Mouse (Mus musculus) right cerebral cortex, postnatal 25 days (tissue): ENCODE measurements around the gene Galnt18.

ENCODE experiments used
- DNase-seq: peaks from one replicate; pipeline ENCODE4 v3.0.0; 2022

Galnt18 gene

DNA sequence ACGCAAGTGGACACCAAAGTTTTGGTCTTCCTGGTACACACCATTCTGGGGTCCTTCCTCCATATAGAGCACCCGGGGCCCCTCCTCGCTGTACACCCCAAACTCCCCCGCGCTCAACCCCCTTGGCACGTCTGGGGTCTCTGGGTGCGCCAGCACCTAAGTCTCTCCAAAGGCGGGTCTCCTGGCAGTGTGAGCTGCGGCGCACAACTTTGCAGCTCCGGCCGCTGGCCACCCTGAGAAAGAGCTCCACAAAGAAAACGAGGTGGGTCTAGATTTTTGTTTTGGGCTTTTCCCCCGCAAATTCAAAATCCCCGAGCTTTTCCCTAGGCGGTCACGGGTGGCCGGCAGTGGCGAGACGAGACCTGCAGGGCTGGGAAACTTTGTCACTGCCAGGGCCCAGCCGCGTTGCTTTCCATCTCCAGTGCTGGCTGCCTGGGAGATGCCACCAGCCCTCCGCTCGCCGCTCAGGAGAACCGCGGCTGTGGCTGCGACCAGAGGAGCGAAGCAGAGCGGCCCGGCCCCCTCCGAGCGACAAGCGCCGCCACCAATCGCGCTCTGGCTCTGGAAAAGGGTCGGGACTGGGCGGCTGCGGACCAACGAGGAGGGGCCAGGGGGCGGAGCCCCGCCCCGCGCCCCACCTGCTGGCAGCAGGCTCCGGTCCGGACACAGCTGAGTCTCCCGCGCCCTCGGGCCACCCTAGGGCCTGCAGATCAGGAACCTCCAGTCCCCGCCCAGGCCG, at the start of gene Galnt18:
TSS of gene Galnt18 (minus strand) at position 474 of the 739 bp plus-strand sequence.
- DNase-seq = peak; percentile 93

DNA sequence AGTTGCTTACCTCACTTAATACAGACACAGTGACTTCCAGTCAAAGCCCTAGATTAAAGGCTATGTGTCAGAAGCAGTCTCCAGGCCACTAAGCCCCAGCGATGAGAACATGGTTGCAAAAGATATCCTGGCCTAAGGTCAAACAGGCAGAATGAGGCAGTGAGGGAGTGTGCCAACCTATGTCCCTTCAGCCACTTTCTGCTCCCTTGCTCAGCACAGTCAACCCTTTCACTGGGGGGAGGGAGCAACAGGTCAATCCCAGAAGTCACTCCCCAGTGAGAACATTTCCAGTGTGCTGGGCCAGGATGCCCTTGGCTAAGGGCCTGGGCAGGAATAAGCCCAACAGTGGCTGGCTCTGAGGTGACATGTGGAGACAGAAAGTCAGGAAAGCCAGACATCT, 47.6 kb upstream of the Galnt18 start:
- no peak for DNase-seq

DNA sequence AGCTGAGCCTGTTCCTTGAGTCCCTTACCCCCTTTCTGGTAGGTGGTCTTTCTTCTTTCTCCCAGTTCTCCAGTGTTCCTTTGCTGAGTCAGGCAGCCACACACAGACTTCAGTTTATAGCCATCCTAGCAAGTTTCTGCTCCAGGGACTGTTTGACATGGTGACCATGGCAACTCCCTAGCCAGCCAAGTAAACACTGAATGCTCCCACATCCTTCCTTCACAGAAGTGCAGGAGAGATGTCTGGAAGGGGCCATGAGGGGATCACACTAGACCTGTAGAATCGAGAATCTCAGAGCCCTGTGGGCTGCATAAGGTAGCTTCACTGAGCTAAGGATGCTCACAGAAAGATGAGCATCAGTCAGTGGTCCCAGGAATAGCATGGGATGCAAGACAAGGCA, 33.3 kb upstream of the Galnt18 start:
- DNase-seq = no peak

DNA sequence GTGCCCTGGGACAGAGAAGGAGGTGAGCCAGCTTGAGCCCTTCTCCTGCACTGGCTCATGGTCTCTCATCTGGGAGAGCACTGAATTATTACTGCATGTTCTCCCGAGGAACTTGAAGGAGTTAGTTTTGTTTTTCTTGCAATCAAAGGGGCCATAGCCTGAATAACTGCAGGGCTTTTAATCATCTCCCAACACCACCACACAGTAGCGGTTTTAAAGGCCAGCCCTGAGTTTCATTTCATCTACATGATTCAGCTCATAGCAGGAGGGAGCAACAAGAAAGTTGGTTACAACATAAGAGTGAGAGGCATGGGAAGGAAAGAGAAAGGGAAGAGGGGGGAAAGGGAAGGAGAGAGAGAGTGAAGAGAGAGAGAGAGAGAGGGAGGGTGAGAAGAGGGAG, 31.3 kb upstream of the Galnt18 start:
- DNase-seq = no peak

DNA sequence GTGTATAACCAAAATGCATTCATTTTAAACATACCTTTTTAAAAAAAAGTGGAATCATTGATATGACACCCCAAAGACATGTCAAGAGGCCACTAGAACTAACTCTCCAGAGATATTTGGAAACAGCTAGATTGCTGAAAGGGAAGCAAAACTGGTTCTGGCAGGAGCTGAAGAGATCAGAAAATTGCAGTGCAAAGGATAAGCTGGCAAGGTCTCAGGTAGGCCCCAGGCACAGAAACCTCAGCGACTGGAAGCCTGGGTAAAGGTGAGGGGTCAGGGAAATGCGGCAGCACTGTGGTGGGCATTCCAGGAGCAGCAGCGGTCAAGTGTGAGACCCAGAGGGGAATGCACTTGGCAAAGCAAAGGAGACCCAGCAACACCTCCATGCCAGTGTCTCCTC, 30.0 kb upstream of the Galnt18 start:
- no peak for DNase-seq

DNA sequence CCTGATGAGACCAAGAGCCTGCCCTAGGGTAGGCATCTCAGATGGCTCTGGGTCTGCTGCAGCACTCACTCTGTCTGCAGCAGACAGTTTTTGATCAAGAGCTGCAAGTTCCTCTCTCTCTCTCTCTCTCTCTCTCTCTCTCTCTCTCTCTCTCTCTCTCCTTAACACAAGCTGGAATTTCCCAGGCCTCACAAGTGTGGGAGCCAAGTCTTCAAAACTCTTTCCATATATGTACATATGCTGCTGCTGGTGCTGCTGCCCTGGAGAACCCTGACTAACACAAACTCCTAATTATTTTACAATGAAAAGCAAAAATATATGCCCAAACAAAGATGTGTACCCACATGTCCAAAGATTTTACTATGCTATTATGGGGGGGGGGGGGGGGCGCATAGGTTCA, 26.3 kb upstream of the Galnt18 start:
- no peak for DNase-seq

DNA sequence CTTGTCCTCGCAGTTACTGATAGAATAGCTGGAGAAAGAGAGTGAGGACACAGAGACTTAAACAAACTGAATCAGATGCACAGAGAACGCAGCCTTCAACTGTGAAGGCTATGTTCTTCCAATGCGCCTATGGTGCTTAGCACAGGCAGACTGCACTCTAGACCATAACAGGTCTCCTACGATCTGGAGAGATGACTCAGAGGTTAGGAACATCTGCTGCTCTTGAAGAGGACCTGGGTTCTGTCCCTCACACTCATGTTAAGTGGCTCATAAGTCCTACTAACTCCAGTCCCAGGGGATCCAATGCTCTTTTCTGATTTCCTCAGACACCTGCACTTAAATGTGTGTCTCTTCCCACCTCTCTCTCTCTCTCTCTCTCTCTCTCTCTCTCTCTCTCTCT, 24.9 kb upstream of the Galnt18 start:
- DNase-seq = no peak

DNA sequence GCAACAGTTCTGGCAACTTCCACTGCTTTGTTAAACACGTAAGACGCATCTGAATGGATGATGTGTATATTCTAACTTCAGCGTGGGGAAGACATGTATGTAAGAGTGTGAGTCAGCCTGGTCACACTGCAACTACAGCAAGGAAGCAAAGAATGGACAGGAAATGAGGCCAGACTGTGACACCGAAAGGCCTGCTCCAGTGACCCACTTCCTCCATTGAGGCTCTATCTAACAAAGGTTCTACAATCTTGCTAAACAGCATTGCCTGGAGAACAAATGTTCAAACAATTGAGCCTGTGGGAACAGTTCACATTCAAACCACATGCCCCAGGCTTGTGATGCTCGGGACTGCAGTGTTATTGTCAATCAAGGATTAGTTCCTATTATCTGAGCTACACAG, 21.0 kb upstream of the Galnt18 start:
- no peak for DNase-seq

DNA sequence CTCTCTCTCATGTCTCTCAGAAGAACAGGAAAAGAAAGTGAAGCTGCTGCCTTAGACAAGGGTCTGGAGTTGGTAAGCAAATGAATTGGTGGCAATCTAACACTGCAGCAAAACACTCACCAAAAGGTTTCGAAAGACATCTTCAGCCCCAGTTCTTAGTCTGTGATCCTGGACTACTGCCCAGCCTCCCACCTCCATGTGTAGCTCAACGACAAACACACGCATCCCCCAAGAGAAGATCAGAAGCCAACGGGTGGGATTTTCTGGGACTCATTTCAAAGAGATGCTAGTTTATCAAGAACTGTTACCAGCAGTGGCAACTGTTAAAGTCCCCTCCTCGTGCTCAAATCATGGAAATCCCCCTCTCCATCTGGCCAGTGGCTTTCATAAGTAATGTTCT, 20.3 kb upstream of the Galnt18 start:
- DNase-seq = no peak

DNA sequence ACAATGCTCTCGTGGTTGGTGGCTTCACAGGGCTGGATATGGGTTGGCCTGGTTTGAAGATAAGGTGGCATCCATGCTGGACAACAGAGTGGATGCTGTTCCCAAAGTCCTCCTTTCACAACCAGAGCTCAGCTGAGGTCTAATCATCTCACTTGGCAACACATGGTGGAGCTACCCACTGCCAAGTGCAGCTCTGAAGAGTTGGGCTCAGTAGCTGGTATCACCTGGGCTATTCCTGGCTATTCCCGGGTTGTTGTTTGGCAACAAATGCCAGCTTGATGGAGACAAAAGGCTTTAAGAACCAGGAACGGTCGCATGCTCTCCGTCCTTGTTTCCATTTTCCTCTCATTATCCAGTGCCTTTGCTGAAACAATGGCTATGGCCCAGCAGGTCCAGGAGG, 19.2 kb upstream of the Galnt18 start:
- DNase-seq = no peak

DNA sequence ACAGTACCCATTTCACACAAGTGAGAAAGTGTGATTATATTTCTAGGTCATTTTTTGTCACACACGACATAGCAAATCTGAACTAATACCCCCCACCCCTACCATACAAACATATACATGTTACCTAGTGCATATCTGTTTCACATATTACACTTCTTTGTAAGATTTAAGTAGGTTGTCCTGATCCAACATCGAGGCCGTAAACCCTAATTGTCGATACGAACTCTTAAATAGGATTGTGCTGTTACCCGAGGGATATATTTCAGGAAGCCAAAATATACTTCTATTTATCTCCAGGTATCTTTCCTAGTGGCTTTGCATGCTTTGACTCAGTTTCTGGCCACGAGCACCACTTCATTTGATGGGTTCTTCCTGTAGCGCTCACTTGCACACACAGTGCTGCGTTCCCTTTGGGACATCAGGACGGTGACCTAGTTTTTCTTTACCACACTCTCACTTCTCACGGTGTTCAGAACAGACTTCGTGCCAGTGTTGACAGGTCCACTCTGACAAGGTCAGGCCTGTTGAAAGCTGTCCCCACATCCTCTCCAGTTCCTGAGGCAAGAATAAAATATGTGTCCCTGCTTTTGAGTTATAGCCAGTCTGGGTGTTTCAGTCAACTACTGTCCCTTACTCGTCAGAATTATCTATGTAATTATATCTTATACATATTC, 17.7 kb upstream of the Galnt18 start:
- DNase-seq = no peak

DNA sequence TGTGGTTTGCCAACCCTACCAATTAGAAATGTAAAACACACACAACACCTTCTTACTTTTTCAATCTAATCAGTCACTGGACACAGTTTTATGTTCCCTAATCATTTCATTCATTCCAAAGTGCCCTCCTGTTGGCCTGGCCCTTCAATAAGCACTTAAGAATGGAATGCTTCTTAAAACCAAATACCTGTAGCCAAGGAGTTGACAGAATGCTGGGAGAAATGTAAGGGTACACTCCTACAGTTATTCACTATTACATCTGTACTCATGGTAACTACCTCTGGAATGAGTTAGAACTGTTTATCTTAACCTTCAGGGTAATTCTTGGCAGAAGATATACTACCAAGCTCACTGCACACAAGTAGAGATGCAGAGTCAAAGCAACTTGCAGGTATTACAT, 15.3 kb upstream of the Galnt18 start:
- DNase-seq = no peak

DNA sequence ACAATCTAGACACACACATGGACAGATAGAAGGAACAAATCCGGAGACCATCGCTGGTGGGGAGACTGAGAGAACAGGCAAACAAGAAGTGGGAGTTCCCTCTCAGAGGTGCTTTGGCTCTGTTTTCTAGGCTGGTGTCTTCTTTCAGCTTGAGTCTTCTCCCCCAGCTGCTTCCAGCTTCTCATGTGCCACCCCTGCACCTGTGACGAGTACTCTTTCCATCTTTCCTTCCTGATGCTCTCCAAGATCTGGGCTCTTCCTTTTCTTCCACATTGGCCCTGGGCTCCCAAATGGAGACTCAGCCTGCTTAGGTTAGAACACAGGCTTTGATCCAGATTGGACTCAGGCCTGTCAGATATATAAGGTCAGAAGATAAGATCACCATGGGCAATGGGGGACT, 12.4 kb upstream of the Galnt18 start:
- no peak for DNase-seq

DNA sequence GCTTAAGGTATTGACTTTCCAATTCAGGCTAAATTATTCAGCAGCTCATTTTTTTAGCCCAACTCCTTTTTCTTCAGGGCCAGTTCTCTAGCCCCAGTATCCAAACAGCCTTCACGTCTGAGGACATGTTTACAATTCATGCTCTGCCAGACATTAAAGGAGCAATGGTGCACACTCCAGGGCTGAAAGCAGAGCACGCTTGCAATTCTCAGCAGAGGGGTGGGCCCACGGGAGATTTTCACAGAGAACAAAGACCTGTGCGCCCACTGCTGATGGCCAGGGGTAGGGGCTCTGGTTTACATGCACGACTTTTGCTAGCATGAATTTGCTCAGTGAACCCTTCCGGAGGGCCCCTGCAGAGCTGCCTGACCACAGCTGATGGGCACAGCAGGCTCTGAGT, 11.6 kb upstream of the Galnt18 start:
- DNase-seq = no peak

DNA sequence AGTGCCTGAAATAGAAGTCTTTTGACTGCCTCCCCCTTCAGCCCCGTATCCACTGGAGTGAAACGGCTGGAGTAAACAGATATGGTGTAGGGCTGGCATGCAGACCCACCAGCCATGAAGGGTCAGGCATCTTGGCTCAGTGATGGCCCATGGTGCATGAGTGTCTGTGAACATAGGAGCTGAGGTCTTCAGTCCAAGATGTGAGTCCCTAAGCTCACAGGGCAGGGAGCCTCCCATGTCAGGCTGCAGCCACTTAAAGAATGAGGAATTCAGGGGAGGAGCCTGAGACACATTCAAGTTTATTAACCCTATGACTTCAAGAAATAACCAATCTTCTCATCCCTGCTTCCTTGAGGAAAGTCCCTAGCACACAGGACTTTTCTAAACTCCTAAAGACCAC, 8.1 kb upstream of the Galnt18 start:
- DNase-seq = no peak

DNA sequence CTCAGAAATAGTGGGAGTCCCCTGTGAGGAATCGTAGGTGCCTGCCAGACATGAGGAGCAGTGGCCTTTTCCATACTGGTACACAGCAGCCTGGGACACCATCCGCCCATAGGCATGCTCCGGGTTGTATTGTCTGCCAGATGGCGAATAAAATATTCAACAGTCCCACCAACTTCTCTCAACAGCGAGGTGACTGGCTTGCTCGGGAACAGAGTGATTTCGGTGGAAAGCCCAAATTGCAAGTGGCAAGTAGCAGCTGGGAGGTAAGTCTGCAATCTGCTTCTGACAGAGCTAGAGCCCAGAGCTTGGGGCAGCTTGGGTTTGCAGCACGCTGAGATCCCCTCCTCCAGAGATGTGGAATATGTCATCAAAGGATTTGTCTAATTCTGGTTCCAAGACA, 5.7 kb upstream of the Galnt18 start:
- peak; percentile 58 for DNase-seq

DNA sequence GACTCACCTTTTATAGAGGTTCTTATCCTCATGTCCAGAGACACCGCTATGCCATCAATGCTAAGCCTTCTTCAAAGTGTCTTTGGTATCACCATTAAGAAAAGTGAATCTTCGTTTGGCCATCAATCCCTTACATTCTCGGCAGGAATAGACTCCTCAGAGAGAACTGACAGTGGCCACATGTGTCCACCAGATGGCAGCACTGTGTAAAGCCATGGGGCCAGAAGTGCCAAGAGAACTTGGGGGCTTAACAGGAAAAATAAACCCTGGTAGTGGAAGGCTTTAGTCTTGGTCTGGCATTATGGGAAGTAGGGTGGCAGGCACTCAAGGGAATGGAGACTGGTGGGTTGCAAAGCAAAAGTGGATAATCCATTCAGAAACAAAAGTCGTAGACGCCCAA, 2.3 kb upstream of the Galnt18 start:
- DNase-seq = peak; percentile 66

DNA sequence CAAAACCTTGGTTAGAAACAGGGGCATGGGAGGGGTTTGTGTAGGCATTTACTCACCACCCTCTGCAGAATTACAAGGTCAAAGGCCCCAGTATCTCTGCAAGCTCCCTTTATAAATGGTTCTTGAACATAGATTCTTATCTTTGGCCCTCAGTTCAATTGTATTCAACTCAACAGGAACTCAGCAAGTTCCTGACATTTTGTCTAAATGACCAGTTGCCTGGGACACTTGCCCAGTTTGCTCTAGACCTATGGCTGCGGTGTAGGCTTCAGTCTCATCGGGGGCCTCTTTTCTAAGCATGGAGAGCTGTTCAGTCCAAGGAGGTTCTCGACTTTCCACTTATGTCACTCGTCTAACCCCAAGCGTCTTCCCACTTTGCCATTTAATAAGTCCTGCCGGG, 1.5 kb upstream of the Galnt18 start:
- no peak for DNase-seq

DNA sequence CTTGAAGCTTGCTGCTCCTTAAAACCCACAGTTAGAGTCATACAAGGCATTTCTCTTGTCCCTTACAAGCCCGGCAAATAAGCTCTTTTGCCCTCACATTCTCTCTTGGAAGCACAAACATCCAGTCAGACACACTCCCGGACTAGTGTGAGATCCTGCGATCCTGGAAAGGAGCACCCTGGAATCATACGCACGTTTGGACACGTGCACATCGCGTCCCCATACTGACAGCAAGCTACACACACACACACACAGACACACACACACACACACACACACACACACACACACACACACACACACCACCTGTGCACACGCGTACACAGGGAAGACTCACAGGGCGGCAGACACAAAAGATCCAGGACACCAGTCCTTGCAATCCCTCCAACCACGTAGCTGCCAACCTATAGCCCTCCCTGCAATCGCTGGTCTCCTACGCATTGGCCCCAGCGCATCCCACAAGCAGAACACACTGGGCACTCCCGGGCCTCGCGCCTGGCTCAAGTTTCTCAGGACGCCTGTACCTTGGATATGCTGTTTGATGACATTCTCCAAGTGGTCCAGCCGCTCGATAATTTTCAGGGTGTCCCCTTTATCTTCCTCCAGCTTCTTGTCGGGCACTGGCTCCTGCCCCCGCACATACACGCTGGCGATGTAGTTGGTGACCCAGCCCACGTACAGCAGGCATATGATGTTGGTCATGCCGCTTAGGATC, 831 bp downstream of the Galnt18 start:
- DNase-seq = peak; percentile 44

DNA sequence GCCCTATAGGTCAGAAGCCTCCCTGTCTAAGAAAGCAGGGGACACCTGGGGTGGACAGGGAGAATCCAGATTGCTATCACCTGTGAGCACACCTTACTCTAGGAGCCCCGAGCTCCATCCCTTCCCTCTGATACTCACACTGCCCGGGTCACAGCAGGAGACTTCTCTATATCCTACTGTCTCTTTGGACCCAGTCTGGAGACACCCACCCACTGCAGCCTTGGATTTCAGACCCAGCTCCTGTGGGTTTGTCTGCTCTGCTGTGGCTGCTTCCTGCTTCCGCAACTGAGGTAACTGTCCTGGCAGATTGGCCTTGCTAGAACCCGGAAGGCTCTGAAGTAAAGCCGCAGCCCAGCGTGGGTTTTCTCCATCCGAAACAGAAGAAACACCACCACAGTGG, 1.6 kb downstream of the Galnt18 start:
- no peak for DNase-seq

DNA sequence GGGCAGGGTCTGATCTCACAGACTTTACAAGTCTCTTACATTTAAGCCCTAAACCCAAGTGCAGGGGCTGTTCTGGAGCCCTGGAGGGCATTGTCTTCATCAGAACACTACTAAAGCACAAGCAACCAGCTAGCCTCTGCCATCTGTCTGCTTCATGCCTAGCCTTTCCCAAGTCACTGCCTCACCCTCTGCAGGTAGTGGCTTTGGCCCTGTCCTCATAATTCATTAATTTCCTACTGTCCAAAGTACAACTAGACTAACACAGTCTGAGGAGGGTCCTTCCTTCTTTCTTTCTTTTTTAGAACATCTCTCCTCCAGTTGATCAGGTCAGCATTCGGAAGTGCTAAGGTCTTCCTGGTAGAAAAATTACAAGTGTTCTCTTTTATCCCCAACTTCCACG, 2.6 kb downstream of the Galnt18 start:
- no peak for DNase-seq

DNA sequence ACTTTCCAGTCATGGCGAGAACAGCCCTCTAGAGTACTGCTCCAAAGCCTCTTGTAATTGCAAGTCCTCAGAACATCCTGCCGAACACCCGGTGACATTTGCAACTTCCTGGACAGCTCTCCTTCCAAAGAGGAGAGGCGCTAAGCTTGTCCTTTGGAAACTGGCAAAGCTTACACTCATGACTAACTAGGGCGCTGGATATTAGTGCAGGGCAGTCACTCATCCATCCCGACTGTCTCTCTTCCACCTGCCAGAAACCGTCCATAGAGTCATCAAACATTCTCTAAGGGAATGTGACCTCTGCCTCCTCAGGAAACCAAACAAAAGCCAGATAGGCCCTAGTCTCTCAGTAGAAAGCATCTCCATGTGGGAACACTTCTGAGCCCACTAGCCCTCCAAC, 3.6 kb downstream of the Galnt18 start:
- no peak for DNase-seq

DNA sequence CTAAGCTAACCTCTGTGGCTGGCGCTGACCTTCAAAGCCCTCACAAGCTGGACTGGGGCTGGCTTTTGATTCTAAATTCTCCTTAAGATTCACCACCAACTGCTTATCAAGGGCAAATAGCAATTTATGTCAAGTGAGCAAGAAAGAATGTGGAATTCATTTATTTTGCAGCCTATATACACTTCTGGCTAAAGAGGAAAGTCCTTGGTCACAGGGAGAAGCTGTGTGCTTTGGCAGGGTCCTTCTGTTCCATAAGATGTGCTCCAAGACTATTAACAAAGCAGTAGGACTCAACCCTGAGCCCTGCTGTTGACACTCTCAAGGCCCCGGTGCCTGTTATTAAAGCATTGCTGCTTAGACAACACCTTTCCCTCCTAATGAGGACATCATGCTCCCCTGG, 7.4 kb downstream of the Galnt18 start:
- DNase-seq = no peak

DNA sequence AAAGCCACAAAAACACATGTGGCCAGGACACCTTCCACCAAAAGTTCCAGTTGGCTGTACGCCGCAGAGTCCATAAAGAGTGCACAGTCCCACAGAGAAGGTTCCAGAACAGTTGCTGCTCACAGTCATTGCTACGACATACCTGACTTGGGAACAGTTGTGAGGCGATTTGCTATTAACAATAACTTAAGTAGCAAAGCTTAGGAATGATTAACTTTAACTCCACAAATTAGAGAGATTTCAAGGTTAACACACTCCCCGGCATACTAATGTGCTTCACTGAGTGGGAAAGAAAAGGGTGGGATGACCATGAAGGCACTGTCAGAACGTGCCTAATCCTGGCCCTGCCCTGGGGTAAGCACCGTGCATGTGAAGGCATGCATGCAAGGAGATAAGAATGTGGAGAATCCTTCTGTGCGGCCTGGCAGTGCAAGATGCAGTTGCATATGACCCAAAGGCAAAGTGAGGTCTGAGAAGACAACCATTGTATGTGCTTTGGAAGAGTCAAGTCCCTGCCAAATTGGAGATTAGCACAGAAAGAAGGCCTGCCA, 8.5 kb downstream of the Galnt18 start:
- DNase-seq = no peak
